ENCODE assay signal across 8 mouse cellular contexts in genomic region chr17:56131814-56132213, GRCm38 (mm10). TPM values are rescaled to one million over a fixed set of nuclear protein-coding genes. Genes with fewer than 3 reads are reported as not detected.
A peak's percentile ranks its signal among the peaks of the same experiment; 100 is the strongest.
DNase-seq lines count a peak whose midpoint lies in the region; ATAC-seq and TF ChIP-seq lines count a peak whose summit lies in the region.
"Had no signal": no experiment of that assay in that cellular context is flagged by ENCODE, and none has a peak within 500 bp of the region (broad histone marks: within the 10 kb centered on the region; RNA-seq: fewer than 3 reads in every experiment).

No protein-coding gene starts in this region.

- peaks cover 32% of the 10 kb centered on the region for H3K4me1 ChIP-seq in midbrain, embryonic 10.5 days
- H3K4me1 ChIP-seq in midbrain, embryonic 16.5 days (ENCODE audit: control insufficient read depth, insufficient read depth, low read length): peaks cover 7% of the 10 kb centered on the region
- H3K4me1 ChIP-seq in liver, postnatal 0 days (ENCODE audit: insufficient read depth): peaks cover 26% of the 10 kb centered on the region

- no peak overlapping the region for H3K27ac ChIP-seq in midbrain, embryonic 10.5 days (replicated peaks)
- no peak overlapping the region for H3K27ac ChIP-seq in midbrain, embryonic 16.5 days (ENCODE audit: low read length)
- H3K27ac ChIP-seq in liver, postnatal 0 days (ENCODE audit: low read depth): no peak overlapping the region
- H3K27ac ChIP-seq: heart, embryonic 15.5 days had no signal

- H3K4me2 ChIP-seq in midbrain, embryonic 16.5 days (ENCODE audit: low read length): no peak overlapping the region
- H3K4me2 ChIP-seq in liver, postnatal 0 days (ENCODE audit: low read depth, low read length): no peak overlapping the region

- peaks cover 18% of the 10 kb centered on the region for H3K27me3 ChIP-seq in midbrain, embryonic 10.5 days (ENCODE audit: low read depth, poor library complexity, severe bottlenecking)
- H3K27me3 ChIP-seq in midbrain, embryonic 16.5 days (ENCODE audit: control insufficient read depth, insufficient read depth, low read depth, low read length): no peaks in the 10 kb centered on the region
- no peaks in the 10 kb centered on the region for H3K27me3 ChIP-seq in liver, postnatal 0 days (ENCODE audit: insufficient read depth, low read length)

- H3K9me3 ChIP-seq in midbrain, embryonic 10.5 days (replicated peaks): no peaks in the 10 kb centered on the region; the same call in 1 of the 2 replicates
- no peaks in the 10 kb centered on the region for H3K9me3 ChIP-seq in midbrain, embryonic 16.5 days (replicated peaks; ENCODE audit: control insufficient read depth, low read length, poor library complexity, severe bottlenecking)
- H3K9me3 ChIP-seq in liver, postnatal 0 days (ENCODE audit: low read length): no peaks in the 10 kb centered on the region; the same call in 1 of the 2 replicates
- H3K9me3 ChIP-seq: heart, embryonic 15.5 days had no signal

- 39% methylated on average over 7 of the region's 7 CpGs for WGBS in midbrain, embryonic 10.5 days
- WGBS in midbrain, embryonic 16.5 days: 44% methylated on average over 7 of the region's 7 CpGs
- 44% methylated on average over 7 of the region's 7 CpGs for whole genome bisulfite sequencing in liver, postnatal 0 days (ENCODE audit: insufficient replicate concordance)

- no peak overlapping the region for H3K4me3 ChIP-seq in midbrain, embryonic 10.5 days
- no peak overlapping the region for H3K4me3 ChIP-seq in midbrain, embryonic 16.5 days (ENCODE audit: low read depth, low read length)
- no peak overlapping the region for H3K4me3 ChIP-seq in liver, postnatal 0 days (ENCODE audit: low read depth, low read length)

- DNase-seq in midbrain, embryonic 10.5 days (ENCODE audit: low spot score): peak; percentile 62
- DNase-seq in R1 (ENCODE audit: low read depth, low spot score): peak; percentile 80
- peak; percentile 60 for DNase-seq in cerebellum, adult 11-12 months
- peak; percentile 34 for DNase-seq in forelimb bud, embryonic 11.5 days (ENCODE audit: low read depth, low spot score)
- peak; percentile 82 for DNase-seq in liver, postnatal 0 days
- peak; percentile 75 to 88 for DNase-seq in spleen, postnatal 10 days (ENCODE audit: low spot score in 2 of 2)

- H3K9ac ChIP-seq in midbrain, embryonic 16.5 days (ENCODE audit: low read depth, low read length): no peak overlapping the region
- H3K9ac ChIP-seq in liver, postnatal 0 days (replicated peaks): no peak overlapping the region
- H3K9ac ChIP-seq: heart, embryonic 15.5 days had no signal

- TF ChIP-seq CTCF in liver, postnatal 0 days (IDR thresholded peaks at IDR 0.05; ENCODE audit: low read depth): peak; percentile 85

- no peak for ATAC-seq in midbrain, embryonic 16.5 days
- ATAC-seq in liver, postnatal 0 days: no peak

- peaks cover 12% of the 10 kb centered on the region for H3K36me3 ChIP-seq in midbrain, embryonic 10.5 days
- peaks cover 26% of the 10 kb centered on the region for H3K36me3 ChIP-seq in midbrain, embryonic 16.5 days (ENCODE audit: control insufficient read depth, insufficient read depth, low read length)
- peaks cover 19% of the 10 kb centered on the region for H3K36me3 ChIP-seq in liver, postnatal 0 days (replicated peaks; ENCODE audit: insufficient read depth, low read length)
- H3K36me3 ChIP-seq: heart, embryonic 15.5 days had no signal

- no peak for TF ChIP-seq EP300 in liver, postnatal 0 days (IDR thresholded peaks at IDR 0.05; ENCODE audit: low read depth)

RNA-seq across cellular contexts. Expression of gene Sema6b, which starts 8.3 kb away (rescaled TPM):
- 1.2 and 1.8 TPM in 2 replicates for polyA plus RNA-seq in midbrain, embryonic 10.5 days (2016; fragmentation: Nextera tagmentation; extraction: Ambion mirVana)
- polyA plus RNA-seq in midbrain, embryonic 16.5 days (2015; fragmentation: Nextera tagmentation; extraction: Ambion mirVana): 13.2 and 14.4 TPM in 2 replicates
- 0.56 and 0.62 TPM in 2 replicates for polyA plus RNA-seq in liver, postnatal 0 days (2015; fragmentation: Nextera tagmentation; extraction: Ambion mirVana)

RNA-seq across cellular contexts. Expression of gene Lrg1, which starts 10.0 kb away (rescaled TPM):
- polyA plus RNA-seq in midbrain, embryonic 10.5 days (2016; fragmentation: Nextera tagmentation; extraction: Ambion mirVana): not detected in 2 replicates
- 0.25 and 0.30 TPM in 2 replicates for polyA plus RNA-seq in midbrain, embryonic 16.5 days (2015; fragmentation: Nextera tagmentation; extraction: Ambion mirVana)
- polyA plus RNA-seq in liver, postnatal 0 days (2015; fragmentation: Nextera tagmentation; extraction: Ambion mirVana): 256 and 269 TPM in 2 replicates

RNA-seq across cellular contexts. Expression of gene Plin5, which starts 14.4 kb away (rescaled TPM):
- 0.11 and 0.21 TPM in 2 replicates for polyA plus RNA-seq in midbrain, embryonic 10.5 days (2016; fragmentation: Nextera tagmentation; extraction: Ambion mirVana)
- 1.2 and 2.8 TPM in 2 replicates for polyA plus RNA-seq in midbrain, embryonic 16.5 days (2015; fragmentation: Nextera tagmentation; extraction: Ambion mirVana)
- 57.3 and 58.4 TPM in 2 replicates for polyA plus RNA-seq in liver, postnatal 0 days (2015; fragmentation: Nextera tagmentation; extraction: Ambion mirVana)

RNA-seq across cellular contexts. Expression of gene Plin4, which starts 22.2 kb away (rescaled TPM):
- 0.04 and 0.11 TPM in 2 replicates for polyA plus RNA-seq in midbrain, embryonic 10.5 days (2016; fragmentation: Nextera tagmentation; extraction: Ambion mirVana)
- polyA plus RNA-seq in midbrain, embryonic 16.5 days (2015; fragmentation: Nextera tagmentation; extraction: Ambion mirVana): 0.05 and 0.15 TPM in 2 replicates
- 0.12 and 0.24 TPM in 2 replicates for polyA plus RNA-seq in liver, postnatal 0 days (2015; fragmentation: Nextera tagmentation; extraction: Ambion mirVana)

RNA-seq across cellular contexts. Expression of gene Tnfaip8l1, which starts 30.5 kb away (rescaled TPM):
- polyA plus RNA-seq in midbrain, embryonic 10.5 days (2016; fragmentation: Nextera tagmentation; extraction: Ambion mirVana): 7.2 and 8.4 TPM in 2 replicates
- 10.5 and 10.8 TPM in 2 replicates for polyA plus RNA-seq in midbrain, embryonic 16.5 days (2015; fragmentation: Nextera tagmentation; extraction: Ambion mirVana)
- polyA plus RNA-seq in liver, postnatal 0 days (2015; fragmentation: Nextera tagmentation; extraction: Ambion mirVana): 2.8 and 3.3 TPM in 2 replicates

Comparison
In these comparisons a context has a peak if more than half of its experiments do, and no peak if none do; other contexts are left out.
1. RNA of gene Lrg1, which starts 10.0 kb away (polyA plus RNA-seq): 256 to 269 TPM in liver, postnatal 0 days; 0.25 to 0.30 TPM in midbrain, embryonic 16.5 days and not detected in midbrain, embryonic 10.5 days; every median in the first group is over 100 times any median in the second.
2. RNA of gene Plin5, which starts 14.4 kb away (polyA plus RNA-seq): 57.3 to 58.4 TPM in liver, postnatal 0 days; 1.2 to 2.8 TPM in midbrain, embryonic 16.5 days and 0.11 to 0.21 TPM in midbrain, embryonic 10.5 days; every median in the first group is over 10 times any median in the second.
3. Peak in every context shown above with its lines, with median percentiles within 50 percentile points of each other: DNase-seq.